Mouse (Mus musculus): ENCODE measurements around the gene Cd59b. TPM values are rescaled to one million over a fixed set of nuclear protein-coding genes. Genes with fewer than 3 reads are reported as not detected.

Gene Cd59b
- polyA plus RNA-seq, 3 experiments from 2014 or later = not detected

- no peak for ATAC-seq
These were observed 52.2 kb downstream of the Cd59b start for GRCm38 (mm10) chr2:104121681-104122504.

GRCm38 (mm10) chr2:104122505-104123378 is 53.1 kb downstream of the Cd59b start, which contains the start of gene A930018P22Rik:
A930018P22Rik (plus strand) TSS chr2:104122769.
- peak; percentile 88 for ATAC-seq

- ATAC-seq = no peak
These were observed 53.9 kb downstream of the Cd59b start for GRCm38 (mm10) chr2:104123540-104123939.

GRCm38 (mm10) chr2:104124071-104124470 is 54.4 kb downstream of the Cd59b start:
- ATAC-seq = no peak

GRCm38 (mm10) chr2:104128803-104129531 is 59.3 kb downstream of the Cd59b start:
- no peak for ATAC-seq

- no peak for ATAC-seq
These were observed 60.5 kb downstream of the Cd59b start for GRCm38 (mm10) chr2:104130165-104130564.

- ATAC-seq = no peak
These were observed 61.3 kb downstream of the Cd59b start for GRCm38 (mm10) chr2:104130969-104131368.

- no peak for ATAC-seq
These were observed 62.7 kb downstream of the Cd59b start for GRCm38 (mm10) chr2:104132266-104132859.

GRCm38 (mm10) chr2:104133042-104133810 is 63.6 kb downstream of the Cd59b start:
- ATAC-seq = no peak

GRCm38 (mm10) chr2:104134150-104135056 is 64.8 kb downstream of the Cd59b start:
- peak; percentile 84 for ATAC-seq

- ATAC-seq = no peak
These were observed 66.3 kb downstream of the Cd59b start for GRCm38 (mm10) chr2:104135920-104136319.

Other genes starting within 250 kb of the Cd59b start
- gene Lmo2, start 111.9 kb upstream of the Cd59b start, polyA plus RNA-seq (2017; shearing (Covaris generic)) = under 1 TPM; 0.38 to 0.92 (median 0.42) TPM
- gene Fbxo3, start 42.1 kb upstream of the Cd59b start, polyA plus RNA-seq (2017; shearing (Covaris generic)) = 10 to 100 TPM; 32.6 to 50.3 (median 40.2) TPM
- gene 4931422A03Rik, start 41.5 kb upstream of the Cd59b start, polyA plus RNA-seq (2017; shearing (Covaris generic)) = 1 to 10 TPM in 1 of 3 experiments, under 1 TPM in 2; 0.52 to 1.2 (median 0.78) TPM
- gene Gm10912, start 4.0 kb upstream of the Cd59b start, polyA plus RNA-seq (2017; shearing (Covaris generic)) = under 1 TPM in 2 of 3 experiments, not detected in 1; 0.47 to 0.50 TPM
- not detected for gene Gm10799, start 1.3 kb upstream of the Cd59b start, polyA plus RNA-seq (2017; shearing (Covaris generic))
- gene Cd59a, start 26.0 kb downstream of the Cd59b start, polyA plus RNA-seq (2017; shearing (Covaris generic)) = under 1 TPM in 1 of 3 experiments, not detected in 2; 0.38 TPM
- gene A930018P22Rik, start 52.9 kb downstream of the Cd59b start, polyA plus RNA-seq (2017; shearing (Covaris generic)) = not detected